Mouse (Mus musculus) bone marrow macrophage, adult 2 months (primary cell): ENCODE results near the gene Acvr1b.

Source experiments
- CTCF ChIP-seq: IDR thresholded peaks from 2 replicates; pipeline ENCODE4 v1.5.1; 2012; ENCODE audit warnings: low read depth, mild to moderate bottlenecking, low read length, moderate library complexity
- POLR2A ChIP-seq: IDR thresholded peaks from 2 replicates; pipeline ENCODE4 v1.6.1; 2012; ENCODE audit warnings: mild to moderate bottlenecking, low read depth, low read length, borderline replicate concordance

DNA sequence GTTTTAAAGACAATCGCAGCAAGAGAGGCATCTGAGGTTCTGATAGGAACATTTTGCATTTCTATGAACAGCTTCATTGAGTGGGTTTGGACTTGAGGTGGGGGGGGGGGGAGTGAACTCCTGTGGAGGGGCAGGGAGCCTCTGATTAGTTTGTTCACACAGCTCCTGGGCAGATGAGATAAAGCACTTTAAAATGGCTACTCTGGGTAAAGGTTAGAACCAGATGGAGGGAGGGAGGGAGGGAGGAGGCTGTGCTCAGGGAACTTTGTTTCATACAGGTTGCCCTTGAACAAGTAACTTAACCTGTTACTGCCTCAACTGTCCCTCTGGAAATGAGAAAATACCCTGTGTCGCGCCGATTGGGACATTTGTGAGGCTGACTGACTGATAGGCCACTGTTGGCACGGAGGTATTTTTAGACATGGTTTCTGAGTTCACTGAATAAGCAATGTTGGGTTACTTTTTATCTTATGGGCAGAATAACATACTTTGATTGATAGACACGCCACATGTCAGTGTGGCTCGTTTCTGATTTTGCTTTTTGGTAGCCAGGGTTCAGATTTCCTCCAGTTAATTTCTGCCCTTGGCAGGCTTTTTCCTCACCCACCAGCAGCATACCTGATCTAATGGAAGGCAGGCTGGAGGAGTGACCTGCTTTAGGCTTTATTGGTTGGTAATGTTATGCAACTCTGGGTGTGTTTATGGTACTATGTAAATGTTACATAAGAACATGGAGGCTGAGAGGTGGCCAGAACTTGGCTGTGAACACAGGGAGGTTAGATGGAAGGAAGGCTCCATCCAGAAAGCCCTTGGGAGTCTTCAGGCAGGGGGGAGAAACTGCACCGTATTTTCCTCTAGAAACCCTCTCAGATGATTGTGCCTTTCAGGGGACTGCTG, 3.2 kb downstream of the Acvr1b start:
- TF ChIP-seq CTCF, result no peak
- no peak for TF ChIP-seq POLR2A
